Mouse (Mus musculus): ENCODE measurements around the gene Olfr1089. TPM values are rescaled to one million over a fixed set of nuclear protein-coding genes. Genes with fewer than 3 reads are reported as not detected.

Gene Olfr1089
- total RNA-seq (2023) = not detected

GRCm38 (mm10) chr2:86733601-86734000 is at the start of gene Olfr1089:
Olfr1089 (minus strand) TSS chr2:86733701.

GRCm38 (mm10) chr2:86782179-86782578 is 48.7 kb upstream of the Olfr1089 start, which contains the start of gene Olfr1093:
Olfr1093 (plus strand) TSS chr2:86782479.

GRCm38 (mm10) chr2:86758893-86759292 is 25.4 kb upstream of the Olfr1089 start, which contains the start of gene Olfr1090:
Olfr1090 (minus strand) TSS chr2:86758993.

GRCm38 (mm10) chr2:86698295-86698694 is 35.2 kb downstream of the Olfr1089 start, which contains the start of gene Olfr1087:
Olfr1087 (minus strand) TSS chr2:86698395.

Other genes starting within 250 kb of the Olfr1089 start
- gene Olfr228, start 246.3 kb downstream of the Olfr1089 start, total RNA-seq (2023) = not detected
- not detected for gene Olfr1076, start 225.2 kb downstream of the Olfr1089 start, total RNA-seq (2023)
- not detected for gene Olfr1079, start 191.2 kb downstream of the Olfr1089 start, total RNA-seq (2023)
- gene Olfr1080, start 175.5 kb downstream of the Olfr1089 start, total RNA-seq (2023) = not detected
- not detected for gene Olfr1082, start 134.7 kb downstream of the Olfr1089 start, total RNA-seq (2023)
- gene Olfr1084, start 94.0 kb downstream of the Olfr1089 start, total RNA-seq (2023) = not detected
- gene Olfr1085, start 71.7 kb downstream of the Olfr1089 start, total RNA-seq (2023) = not detected
- gene Olfr1086, start 53.6 kb downstream of the Olfr1089 start, total RNA-seq (2023) = not detected
- gene Olfr1087, start 35.3 kb downstream of the Olfr1089 start, total RNA-seq (2023) = not detected
- gene Olfr1090, start 25.3 kb upstream of the Olfr1089 start, total RNA-seq (2023) = not detected
- not detected for gene Olfr1093, start 48.8 kb upstream of the Olfr1089 start, total RNA-seq (2023)
- not detected for gene Olfr141, start 76.3 kb upstream of the Olfr1089 start, total RNA-seq (2023)
- gene Olfr1094, start 91.0 kb upstream of the Olfr1089 start, total RNA-seq (2023) = not detected
- gene Olfr1095, start 118.0 kb upstream of the Olfr1089 start, total RNA-seq (2023) = not detected
- gene Gm13723, start 141.1 kb upstream of the Olfr1089 start, total RNA-seq (2023) = not detected
- not detected for gene Olfr1097, start 158.5 kb upstream of the Olfr1089 start, total RNA-seq (2023)
- gene Olfr1098, start 190.8 kb upstream of the Olfr1089 start, total RNA-seq (2023) = not detected
- not detected for gene Olfr1099, start 227.0 kb upstream of the Olfr1089 start, total RNA-seq (2023)
- not detected for gene Olfr1100, start 246.3 kb upstream of the Olfr1089 start, total RNA-seq (2023)